Mouse (Mus musculus) limb, embryonic 15.5 days (tissue): ENCODE measurements around the gene Phf19. TPM values are rescaled to one million over a fixed set of nuclear protein-coding genes. Genes with fewer than 3 reads are reported as not detected.

Experiments used
- polyA plus RNA-seq: library from polyadenylated mRNA; unstranded; fragments of >200 nt; fragmentation: Nextera tagmentation; extraction: Ambion mirVana; gene quantifications from 2 replicates; pipeline ENCODE4 v1.2.1, GENCODE M21; 2015

Gene Phf19
- polyA plus RNA-seq, 1 experiment from 2014 or later: 7.3 TPM

Other genes starting within 250 kb of the Phf19 start
- gene Gapvd1, start 158.8 kb downstream of the Phf19 start, polyA plus RNA-seq: 84.6 and 85.5 TPM in 2 replicates
- gene Hspa5, start 142.1 kb downstream of the Phf19 start, polyA plus RNA-seq: 944 and 970 TPM in 2 replicates
- gene Rabepk, start 114.1 kb downstream of the Phf19 start, polyA plus RNA-seq: 39.7 and 41.1 TPM in 2 replicates
- gene Fbxw2, start 87.7 kb downstream of the Phf19 start, polyA plus RNA-seq: 82.1 and 94.4 TPM in 2 replicates
- not detected in 2 replicates for gene Gm34653, start 81.0 kb downstream of the Phf19 start, polyA plus RNA-seq
- gene Cutal, start 39.6 kb downstream of the Phf19 start, polyA plus RNA-seq: 0.18 TPM in 1 of 2 replicates, not detected in the other
- gene Psmd5, start 39.1 kb downstream of the Phf19 start, polyA plus RNA-seq: 87.2 and 98.0 TPM in 2 replicates
- gene Traf1, start 47.7 kb upstream of the Phf19 start, polyA plus RNA-seq: 4.4 and 5.1 TPM in 2 replicates
- gene Hc, start 147.4 kb upstream of the Phf19 start, polyA plus RNA-seq: 0.20 and 0.32 TPM in 2 replicates
- 0.24 and 0.68 TPM in 2 replicates for gene AI182371, start 187.5 kb upstream of the Phf19 start, polyA plus RNA-seq
- gene Cntrl, start 195.5 kb upstream of the Phf19 start, polyA plus RNA-seq: 20.1 and 20.3 TPM in 2 replicates